Mouse (Mus musculus) CD4-positive, CD25-positive, alpha-beta regulatory T cell, adult 9 weeks (primary cell): ENCODE measurements around the gene Gm8127. TPM values are rescaled to one million over a fixed set of nuclear protein-coding genes. Genes with fewer than 3 reads are reported as not detected.

Source experiments
- polyA plus RNA-seq: library from polyadenylated mRNA; unstranded; fragments of 100-300 nt; shearing (Covaris generic); gene quantifications from one replicate; pipeline ENCODE4 v1.2.1, GENCODE M21; 2017

Gm8127 gene
- polyA plus RNA-seq = not detected

GRCm38 (mm10) chr14:43293503-43293902, at the start of gene Gm8127:
Gene Gm8127, minus strand, starts transcription at chr14:43293832.

GRCm38 (mm10) chr14:43274986-43275511, 18.6 kb downstream of the Gm8127 start, which contains the start of gene Gm9732:
Gene Gm9732, plus strand, starts transcription at chr14:43275036.

GRCm38 (mm10) chr14:43258349-43258748, 35.3 kb downstream of the Gm8127 start, which contains the start of gene Gm8126:
Gene Gm8126, plus strand, starts transcription at chr14:43258649.

Other genes with a start within 250 kb of the Gm8127 start
- gene Gm8094, start 217.2 kb downstream of the Gm8127 start, polyA plus RNA-seq = not detected
- gene Gm8104, start 193.2 kb downstream of the Gm8127 start, polyA plus RNA-seq = not detected
- gene Gm7233, start 114.0 kb downstream of the Gm8127 start, polyA plus RNA-seq = not detected
- not detected for gene Gm8122, start 58.5 kb downstream of the Gm8127 start, polyA plus RNA-seq
- not detected for gene Gm8126, start 35.2 kb downstream of the Gm8127 start, polyA plus RNA-seq
- gene Gm9732, start 18.8 kb downstream of the Gm8127 start, polyA plus RNA-seq = not detected
- gene 1700001F09Rik, start 54.0 kb upstream of the Gm8127 start, polyA plus RNA-seq = not detected
- gene Gm8138, start 122.5 kb upstream of the Gm8127 start, polyA plus RNA-seq = not detected
- not detected for gene Gm5799, start 249.7 kb upstream of the Gm8127 start, polyA plus RNA-seq